Mouse (Mus musculus): Measurements from ENCODE around the gene Pecam1.

- TF ChIP-seq CTCF (IDR thresholded peaks at IDR 0.05; ENCODE audit: low read depth): no peak
- TF ChIP-seq EP300 (optimal IDR thresholded peaks at IDR 0.05): no peak
These were observed 37.0 kb upstream of the Pecam1 start for GRCm38 (mm10) chr11:106787131-106788025.
